Mouse (Mus musculus) megakaryocyte, embryonic 14.5 days (primary cell): ENCODE data around the gene Ccdc185. TPM values are rescaled to one million over a fixed set of nuclear protein-coding genes. Genes with fewer than 3 reads are reported as not detected.

Experiments used
- H3K27me3 ChIP-seq: replicated peaks from 2 replicates; pipeline ENCODE3; 2012; ENCODE audit warnings: inconsistent platforms
- H3K36me3 ChIP-seq: replicated peaks from 2 replicates; pipeline ENCODE3; 2012; ENCODE audit warnings: low read length, inconsistent platforms, mixed read lengths
- H3K4me1 ChIP-seq: 2 replicates; pipeline ENCODE4 v1.6.1; 2012; ENCODE audit warnings: inconsistent platforms
- H3K4me3 ChIP-seq: replicated peaks from 2 replicates; pipeline ENCODE3; 2012; ENCODE audit warnings: moderate library complexity, mild to moderate bottlenecking, inconsistent platforms
- H3K9me3 ChIP-seq: 2 replicates; pipeline ENCODE4 v1.6.1; 2012; ENCODE audit warnings: inconsistent platforms
- FLI1 ChIP-seq: IDR thresholded peaks from 2 replicates; pipeline ENCODE4 v1.6.1; 2012; ENCODE audit warnings: low read length, inconsistent platforms, mixed read lengths
- GATA1 ChIP-seq: IDR thresholded peaks from 3 replicates; pipeline ENCODE4 v1.6.1; 2012; ENCODE audit warnings: mixed read lengths, low read length, inconsistent platforms, borderline replicate concordance
- polyA plus RNA-seq: library from polyadenylated mRNA; stranded (reverse); fragments of >175 nt; gene quantifications from 2 replicates; pipeline ENCODE4 v1.2.3, GENCODE M21; 2012; ENCODE audit warnings: low replicate concordance; ENCODE audit not compliant: insufficient read depth

Ccdc185 gene
- polyA plus RNA-seq, result not detected in 2 replicates

DNA sequence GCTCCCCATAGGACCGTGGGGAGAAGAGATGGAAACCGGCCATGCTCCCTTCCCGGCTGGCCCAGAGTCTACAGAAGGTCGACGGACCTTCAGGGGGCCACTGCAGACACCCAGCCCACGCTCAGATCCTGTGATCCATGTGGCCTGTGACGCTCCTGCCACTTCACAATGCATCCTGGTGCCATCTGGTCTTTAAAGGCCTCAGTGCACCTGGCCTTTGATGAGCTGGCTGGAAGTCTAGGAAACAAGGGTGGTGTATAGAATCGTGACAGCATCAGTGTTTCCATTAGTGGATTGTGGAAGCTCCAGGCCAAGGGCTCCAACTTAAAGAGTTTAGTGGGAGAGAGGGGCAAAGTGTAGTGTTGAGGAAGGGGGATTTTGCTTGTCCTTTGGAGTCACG is at the start of gene Ccdc185:
Ccdc185 (minus strand) TSS at position 101 of the 400 bp plus-strand sequence.
- Histone ChIP-seq H3K36me3 (no peaks in the 10 kb centered on the region), H3K27me3 (peaks cover 10% of the 10 kb centered on the region), H3K4me1 (no peaks in the 10 kb centered on the region), H3K4me3 (no peak within 1 kb of the TSS), H3K9me3 (peaks cover 11% of the 10 kb centered on the region; the same call in 1 of the 2 replicates)
- no peak for TF ChIP-seq GATA1
- no peak for TF ChIP-seq FLI1

DNA sequence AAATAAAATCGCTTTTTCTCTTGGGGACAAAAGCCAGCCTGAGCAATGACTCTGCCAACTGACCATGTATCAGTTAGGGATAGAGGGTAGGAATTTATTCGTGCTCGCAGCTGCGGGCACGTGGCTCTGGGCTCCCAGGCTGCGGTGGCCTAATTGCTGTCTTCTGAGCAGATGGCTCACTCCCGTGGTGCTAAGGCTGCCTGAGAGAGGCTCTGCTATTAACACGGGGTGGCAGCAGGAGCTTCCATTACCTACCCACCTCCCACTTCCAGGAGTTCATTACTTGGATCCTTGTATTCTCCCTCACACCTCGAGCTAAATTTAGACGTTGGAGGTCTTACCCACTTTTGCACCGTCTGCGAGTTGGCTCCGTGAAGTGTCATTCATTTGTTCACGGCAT is 48.1 kb upstream of the Ccdc185 start:
- peaks cover 22% of the 10 kb centered on the region for H3K27me3 ChIP-seq
- no peak overlapping the region for H3K4me3 ChIP-seq
- H3K9me3 ChIP-seq, result peaks cover 20% of the 10 kb centered on the region; the same call in 1 of the 2 replicates
- H3K4me1 ChIP-seq, result peaks cover 10% of the 10 kb centered on the region
- H3K36me3 ChIP-seq, result no peaks in the 10 kb centered on the region
- TF ChIP-seq FLI1 (no peak), GATA1 (no peak)

- no peaks in the 10 kb centered on the region for H3K36me3 ChIP-seq
- no peak overlapping the region for H3K4me3 ChIP-seq
- peaks cover 21% of the 10 kb centered on the region for H3K27me3 ChIP-seq
- TF ChIP-seq GATA1 (no peak), FLI1 (no peak)
- peaks cover 10% of the 10 kb centered on the region for H3K4me1 ChIP-seq
- H3K9me3 ChIP-seq, result peaks cover 20% of the 10 kb centered on the region; the same call in 1 of the 2 replicates
Measured at GRCm38 (mm10) chr1:182794628-182795027, 45.6 kb upstream of the Ccdc185 start.

DNA sequence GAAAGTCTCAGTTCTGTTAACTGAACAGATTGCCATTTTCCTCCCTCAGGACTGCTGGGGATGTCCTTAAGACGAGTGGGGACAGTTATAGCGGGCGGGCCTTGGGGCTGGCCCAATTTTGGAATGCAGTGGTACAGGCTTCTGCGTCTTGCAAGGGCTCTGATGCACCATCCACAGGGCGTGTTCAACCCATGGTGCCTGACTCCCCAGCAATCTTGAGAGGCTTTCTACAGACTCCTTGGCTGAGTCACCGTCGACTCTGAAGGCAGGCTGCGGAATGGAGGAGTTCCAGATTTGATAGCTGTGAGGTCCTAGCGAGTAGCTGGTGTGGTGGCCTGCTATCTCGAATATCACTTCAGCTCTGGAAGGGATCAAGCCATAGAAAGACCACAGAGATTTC is 45.2 kb upstream of the Ccdc185 start:
- H3K4me3 ChIP-seq, result no peak overlapping the region
- TF ChIP-seq FLI1 (no peak), GATA1 (no peak)
- peaks cover 19% of the 10 kb centered on the region for H3K27me3 ChIP-seq
- peaks cover 20% of the 10 kb centered on the region; the same call in 1 of the 2 replicates for H3K9me3 ChIP-seq
- no peaks in the 10 kb centered on the region for H3K36me3 ChIP-seq
- H3K4me1 ChIP-seq, result peaks cover 10% of the 10 kb centered on the region

DNA sequence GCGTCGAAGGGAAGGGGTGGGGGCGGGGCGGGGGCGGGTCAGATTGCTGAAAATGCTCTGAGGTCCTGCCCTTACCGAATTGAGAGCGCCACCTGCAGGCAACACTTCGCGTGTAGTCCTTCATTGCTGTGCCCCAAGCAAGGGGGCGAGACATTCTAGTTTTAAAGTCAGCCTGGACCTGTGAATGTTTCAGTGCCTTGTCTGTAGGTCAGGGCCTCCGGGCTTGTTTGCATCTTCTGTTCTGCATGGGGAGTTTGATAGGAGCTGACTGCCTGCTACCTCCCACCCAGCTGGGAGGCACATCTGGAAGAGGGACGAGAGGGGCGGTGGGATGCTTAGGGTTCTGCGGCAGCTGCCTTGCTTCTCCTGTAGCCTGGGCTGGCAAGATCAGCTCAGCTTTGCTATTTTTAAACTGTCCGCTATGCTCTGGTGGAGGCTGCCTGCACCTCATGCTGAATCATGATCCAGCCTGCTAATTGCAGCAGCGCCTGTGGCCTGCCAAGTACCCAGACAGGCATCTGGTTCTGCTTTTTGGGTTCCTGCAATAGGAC is 43.6 kb upstream of the Ccdc185 start:
- Histone ChIP-seq H3K27me3 (peaks cover 17% of the 10 kb centered on the region), H3K4me3 (peak overlapping the region; percentile 79), H3K9me3 (peaks cover 18% of the 10 kb centered on the region; the same call in 1 of the 2 replicates), H3K36me3 (no peaks in the 10 kb centered on the region), H3K4me1 (peaks cover 10% of the 10 kb centered on the region)
- TF ChIP-seq FLI1 (no peak), GATA1 (no peak)

DNA sequence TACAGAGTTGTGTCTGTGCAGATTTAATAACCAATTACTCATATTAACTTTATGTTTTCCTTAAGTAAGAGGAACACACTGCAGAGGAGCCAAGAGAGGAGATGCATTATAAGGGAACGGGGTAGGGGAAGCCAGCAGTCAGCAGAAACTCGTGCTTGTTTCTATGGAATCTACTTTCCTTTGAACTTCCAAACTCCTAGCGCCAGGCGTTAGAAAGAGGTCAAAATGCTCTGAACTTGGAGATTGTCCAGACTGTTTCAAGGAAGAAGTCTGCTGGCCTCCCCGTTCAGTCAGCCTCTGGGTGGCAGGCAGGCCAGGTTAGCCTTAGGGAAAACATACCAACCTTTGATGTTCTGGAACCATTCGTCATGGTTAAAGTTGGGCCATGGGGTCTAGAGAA is 39.9 kb upstream of the Ccdc185 start:
- no peak for TF ChIP-seq GATA1
- TF ChIP-seq FLI1, result no peak
- Histone ChIP-seq H3K4me1 (peaks cover 10% of the 10 kb centered on the region), H3K36me3 (no peaks in the 10 kb centered on the region), H3K9me3 (no peaks in the 10 kb centered on the region), H3K27me3 (peaks cover 10% of the 10 kb centered on the region), H3K4me3 (no peak overlapping the region)

- no peaks in the 10 kb centered on the region for H3K9me3 ChIP-seq
Measured at GRCm38 (mm10) chr1:182787030-182787429, 38.0 kb upstream of the Ccdc185 start.

GRCm38 (mm10) chr1:182785504-182785903 is 36.5 kb upstream of the Ccdc185 start:
- no peaks in the 10 kb centered on the region for H3K36me3 ChIP-seq
- TF ChIP-seq FLI1, result no peak
- no peaks in the 10 kb centered on the region for H3K4me1 ChIP-seq
- H3K4me3 ChIP-seq, result no peak overlapping the region
- peaks cover 6% of the 10 kb centered on the region for H3K27me3 ChIP-seq
- peaks cover 3% of the 10 kb centered on the region; the same call in 1 of the 2 replicates for H3K9me3 ChIP-seq

More at GRCm38 (mm10) chr1:182787030-182787429, 38.0 kb upstream of the Ccdc185 start:
- no peaks in the 10 kb centered on the region for H3K36me3 ChIP-seq
- peaks cover 6% of the 10 kb centered on the region for H3K27me3 ChIP-seq
- TF ChIP-seq GATA1 (no peak), FLI1 (no peak)
- H3K4me3 ChIP-seq, result no peak overlapping the region
- H3K4me1 ChIP-seq, result peaks cover under 1% of the 10 kb centered on the region; the same call in 1 of the 2 replicates

DNA sequence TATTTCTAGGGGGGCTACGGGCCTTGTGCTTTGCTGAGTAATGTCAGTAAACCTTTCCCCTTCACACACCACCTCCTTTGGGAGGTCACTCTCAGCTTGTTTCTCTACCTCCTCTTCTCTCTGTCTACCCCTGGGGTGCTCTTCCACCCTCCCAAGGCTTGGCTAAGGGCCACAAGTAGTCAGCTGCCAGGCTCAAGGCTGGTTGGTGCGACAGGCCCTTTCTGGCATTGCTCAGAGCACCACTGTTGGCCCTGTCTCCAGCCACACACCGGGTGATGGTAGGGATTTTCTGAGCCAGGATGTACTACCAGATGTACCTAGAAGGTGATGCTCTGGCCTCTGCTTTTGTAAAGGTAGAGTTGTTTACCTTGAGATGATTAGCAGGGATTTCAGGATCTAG is 35.8 kb upstream of the Ccdc185 start:
- no peaks in the 10 kb centered on the region for H3K4me1 ChIP-seq
- peaks cover 8% of the 10 kb centered on the region for H3K27me3 ChIP-seq
- TF ChIP-seq GATA1, result no peak
- TF ChIP-seq FLI1, result no peak
- no peak overlapping the region for H3K4me3 ChIP-seq
- H3K9me3 ChIP-seq, result peaks cover 6% of the 10 kb centered on the region; the same call in 1 of the 2 replicates
- H3K36me3 ChIP-seq, result no peaks in the 10 kb centered on the region

DNA sequence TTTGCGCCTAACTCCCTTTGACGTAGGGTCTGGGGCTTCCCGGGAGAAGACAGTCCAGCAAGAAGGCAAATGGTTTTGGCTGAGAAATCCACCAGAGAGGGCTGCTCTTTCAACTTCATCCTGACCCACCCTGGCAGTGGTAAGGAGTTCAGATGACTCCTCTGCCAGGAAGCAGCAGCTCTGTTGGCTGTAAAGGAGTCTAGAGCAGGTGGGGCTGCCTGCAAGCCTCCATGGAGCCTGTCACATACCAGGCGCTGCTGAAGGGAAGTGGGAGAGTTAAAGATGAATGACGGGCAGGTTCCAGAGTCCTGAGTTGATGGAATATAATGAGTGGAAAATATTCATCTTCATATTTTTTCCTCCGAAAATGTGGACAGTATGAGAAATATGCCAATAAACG is 34.8 kb upstream of the Ccdc185 start:
- Histone ChIP-seq H3K4me3 (no peak overlapping the region), H3K27me3 (peaks cover 8% of the 10 kb centered on the region), H3K9me3 (peaks cover 10% of the 10 kb centered on the region; the same call in 1 of the 2 replicates), H3K4me1 (no peaks in the 10 kb centered on the region), H3K36me3 (no peaks in the 10 kb centered on the region)
- TF ChIP-seq FLI1 (no peak), GATA1 (no peak)
